Mouse (Mus musculus): ENCODE results near the gene Nox4.
"Not testable (repeated sequence)": the region's sequence is repeated elsewhere in the genome, so short reads cannot be mapped to it uniquely, and the experiment has no call there.

Gene Nox4

GRCm38 (mm10) chr7:87374935-87375334 is 129.0 kb downstream of the Nox4 start:
- DNase-seq: no peak

- DNase-seq: no peak
Measured at GRCm38 (mm10) chr7:87397023-87397422, 151.1 kb downstream of the Nox4 start.

- not testable (repeated sequence) for DNase-seq
Measured at GRCm38 (mm10) chr7:87411373-87411772, 165.5 kb downstream of the Nox4 start.

GRCm38 (mm10) chr7:87413271-87413670 is 167.4 kb downstream of the Nox4 start:
- DNase-seq: no peak
